Mouse (Mus musculus) MEL (cell line): ENCODE data around the gene Areg. TPM values are rescaled to one million over a fixed set of nuclear protein-coding genes. Genes with fewer than 3 reads are reported as not detected.

ENCODE experiments used
- DNase-seq: peaks from one replicate; pipeline ENCODE4 v3.0.0; 2011; ENCODE audit warnings: low read depth, low spot score
- H3K27ac ChIP-seq: 2 replicates; pipeline ENCODE4 v1.5.1; 2012; ENCODE audit warnings: low read depth, mild to moderate bottlenecking, control low read depth, low read length, moderate library complexity; ENCODE audit not compliant: control insufficient read depth
- H3K27me3 ChIP-seq, 2 experiments: fragments of 150-350 bp in 1 of 2; sonication (generic) in 1 of 2; 2 replicates each; pipeline ENCODE4 v1.6.1; 2012; ENCODE audit warnings: low read length in 2 of 2, mild to moderate bottlenecking in 2 of 2, improper control_type of control experiment in 1 of 2, moderate library complexity in 1 of 2; ENCODE audit not compliant: insufficient read depth in 2 of 2, control insufficient read depth in 1 of 2
- H3K36me3 ChIP-seq, 2 experiments: 2 replicates each; pipeline ENCODE4 v1.6.1; 2012 to 2014; ENCODE audit warnings: low read length in 2 of 2, improper control_type of control experiment in 1 of 2, inconsistent platforms in 1 of 2, mild to moderate bottlenecking in 1 of 2; ENCODE audit not compliant: insufficient read depth in 2 of 2, control insufficient read depth in 1 of 2
- H3K4me1 ChIP-seq, 2 experiments: fragments of 150-350 bp in 1 of 2; sonication (generic) in 1 of 2; 2 replicates each; pipeline ENCODE4 v1.6.1; 2012; ENCODE audit warnings: low read length in 2 of 2, improper control_type of control experiment in 1 of 2, mild to moderate bottlenecking in 1 of 2; ENCODE audit not compliant: insufficient read depth in 2 of 2, control insufficient read depth in 1 of 2
- H3K4me3 ChIP-seq, 2 experiments: fragments of 150-350 bp in 1 of 2; sonication (generic) in 1 of 2; 2 replicates each; pipeline ENCODE4 v1.5.1; 2012; ENCODE audit warnings: low read depth in 2 of 2, low read length in 2 of 2, mild to moderate bottlenecking in 2 of 2, moderate library complexity in 2 of 2, control low read depth in 1 of 2, improper control_type of control experiment in 1 of 2; ENCODE audit not compliant: control insufficient read depth in 1 of 2, insufficient read depth in 1 of 2
- H3K79me2 ChIP-seq: 2 replicates; pipeline ENCODE4 v1.6.1; 2012; ENCODE audit warnings: mild to moderate bottlenecking, low read length, moderate library complexity; ENCODE audit not compliant: control insufficient read depth, poor library complexity, insufficient read depth
- H3K9ac ChIP-seq: 2 replicates; pipeline ENCODE4 v1.6.1; 2012; ENCODE audit warnings: low read depth, mild to moderate bottlenecking, control low read depth, low read length, moderate library complexity; ENCODE audit not compliant: control insufficient read depth, poor library complexity, severe bottlenecking
- H3K9me3 ChIP-seq: fragments of 150-350 bp; sonication (generic); replicated peaks from 2 replicates; pipeline ENCODE4 v1.6.1; 2012; ENCODE audit warnings: mild to moderate bottlenecking, low read length, improper control_type of control experiment, moderate library complexity; ENCODE audit not compliant: insufficient read depth
- BHLHE40 ChIP-seq: IDR thresholded peaks from 2 replicates; pipeline ENCODE4 v1.6.1; 2012; ENCODE audit warnings: low read depth, mild to moderate bottlenecking, inconsistent platforms, low read length, improper control_type of control experiment, borderline replicate concordance
- CHD2 ChIP-seq: IDR thresholded peaks from 2 replicates; pipeline ENCODE4 v1.6.1; 2011; ENCODE audit warnings: low read length, improper control_type of control experiment
- CTCF ChIP-seq, 3 experiments: IDR thresholded peaks in 2 of 3; conservative IDR thresholded peaks in 1 of 3; 2 replicates each; pipeline ENCODE4 v1.5.1; 2011 to 2012; ENCODE audit warnings: low read length in 3 of 3, low read depth in 2 of 3, mild to moderate bottlenecking in 2 of 3, improper control_type of control experiment in 1 of 3, inconsistent platforms in 1 of 3, mixed read lengths in 1 of 3, moderate library complexity in 1 of 3; ENCODE audit not compliant: control insufficient read depth in 1 of 3, insufficient read depth in 1 of 3, poor library complexity in 1 of 3, severe bottlenecking in 1 of 3
- ELF1 ChIP-seq: IDR thresholded peaks from 2 replicates; pipeline ENCODE4 v1.6.1; 2014; ENCODE audit warnings: low read depth, mild to moderate bottlenecking, inconsistent platforms, low read length, improper control_type of control experiment, moderate library complexity
- EP300 ChIP-seq, 2 experiments: IDR thresholded peaks; 2 replicates each; pipeline ENCODE4 v1.6.1; 2011; ENCODE audit warnings: improper control_type of control experiment in 2 of 2, low read length in 2 of 2, low read depth in 1 of 2, mild to moderate bottlenecking in 1 of 2
- ETS1 ChIP-seq: IDR thresholded peaks from 2 replicates; pipeline ENCODE4 v1.6.1; 2012; ENCODE audit warnings: low read depth, mild to moderate bottlenecking, inconsistent platforms, low read length, improper control_type of control experiment, moderate library complexity
- GATA1 ChIP-seq: IDR thresholded peaks from 2 replicates; pipeline ENCODE4 v1.6.1; 2011; ENCODE audit warnings: low read depth, low read length, improper control_type of control experiment
- HCFC1 ChIP-seq: IDR thresholded peaks from 2 replicates; pipeline ENCODE4 v1.6.1; 2012; ENCODE audit warnings: low read depth, mild to moderate bottlenecking, inconsistent platforms, low read length, improper control_type of control experiment, moderate library complexity
- MAFK ChIP-seq: IDR thresholded peaks from 2 replicates; pipeline ENCODE4 v1.6.1; 2011; ENCODE audit warnings: low read depth, mild to moderate bottlenecking, low read length, improper control_type of control experiment, borderline replicate concordance
- MEF2A ChIP-seq: IDR thresholded peaks from 2 replicates; pipeline ENCODE4 v1.6.1; 2014; ENCODE audit warnings: low read depth, mild to moderate bottlenecking, inconsistent platforms, low read length, improper control_type of control experiment; ENCODE audit not compliant: poor library complexity, insufficient replicate concordance, severe bottlenecking; ENCODE audit errors: extremely low read depth
- MXI1 ChIP-seq: IDR thresholded peaks from 2 replicates; pipeline ENCODE4 v1.6.1; 2011; ENCODE audit warnings: mild to moderate bottlenecking, low read depth, low read length, improper control_type of control experiment
- NELFE ChIP-seq: IDR thresholded peaks from 2 replicates; pipeline ENCODE4 v1.6.1; 2011; ENCODE audit warnings: low read depth, low read length, improper control_type of control experiment
- NRF1 ChIP-seq: IDR thresholded peaks from 2 replicates; pipeline ENCODE4 v1.6.1; 2014; ENCODE audit warnings: low read depth, mild to moderate bottlenecking, inconsistent platforms, low read length, improper control_type of control experiment, moderate library complexity; ENCODE audit not compliant: poor library complexity, insufficient read depth, severe bottlenecking
- POLR2AphosphoS2 ChIP-seq: IDR thresholded peaks from 2 replicates; pipeline ENCODE4 v1.6.1; 2011; ENCODE audit warnings: low read length, improper control_type of control experiment
- RAD21 ChIP-seq: IDR thresholded peaks from 2 replicates; pipeline ENCODE4 v1.6.1; 2011; ENCODE audit warnings: mild to moderate bottlenecking, low read depth, low read length, improper control_type of control experiment
- TAL1 ChIP-seq: IDR thresholded peaks from 2 replicates; pipeline ENCODE4 v1.6.1; 2012; ENCODE audit warnings: mild to moderate bottlenecking, inconsistent platforms, low read length, moderate library complexity, mixed read lengths
- TCF12 ChIP-seq: IDR thresholded peaks from 2 replicates; pipeline ENCODE4 v1.6.1; 2014; ENCODE audit warnings: low read depth, mild to moderate bottlenecking, inconsistent platforms, low read length, improper control_type of control experiment, moderate library complexity
- ZKSCAN1 ChIP-seq: IDR thresholded peaks from 2 replicates; pipeline ENCODE4 v1.6.1; 2012; ENCODE audit warnings: low read depth, mild to moderate bottlenecking, inconsistent platforms, low read length, improper control_type of control experiment, moderate library complexity
- ZMIZ1 ChIP-seq: IDR thresholded peaks from 2 replicates; pipeline ENCODE4 v1.6.1; 2012; ENCODE audit warnings: low read depth, mild to moderate bottlenecking, inconsistent platforms, low read length, improper control_type of control experiment, moderate library complexity
- polyA plus RNA-seq, 2 experiments: library from polyadenylated mRNA; stranded (reverse) in 1 of 2; unstranded in 1 of 2; fragments of >175 nt in 1 of 2; fragments of >200 nt in 1 of 2; gene quantifications; 2 replicates each; pipeline versions ENCODE4 v1.2.1 to v1.2.4; 2012; ENCODE audit warnings: low replicate concordance in 2 of 2, low read depth in 1 of 2; ENCODE audit not compliant: insufficient read length in 2 of 2, insufficient read depth in 1 of 2, missing spikeins in 1 of 2
- total RNA-seq: library from RNA; depleted of rRNA; stranded (reverse); fragments of 300-350 nt; gene quantifications from 2 replicates; pipeline ENCODE4 v1.2.3, GENCODE M21; 2012

Areg gene
- total and polyA plus RNA-seq, 3 experiments = not detected

DNA sequence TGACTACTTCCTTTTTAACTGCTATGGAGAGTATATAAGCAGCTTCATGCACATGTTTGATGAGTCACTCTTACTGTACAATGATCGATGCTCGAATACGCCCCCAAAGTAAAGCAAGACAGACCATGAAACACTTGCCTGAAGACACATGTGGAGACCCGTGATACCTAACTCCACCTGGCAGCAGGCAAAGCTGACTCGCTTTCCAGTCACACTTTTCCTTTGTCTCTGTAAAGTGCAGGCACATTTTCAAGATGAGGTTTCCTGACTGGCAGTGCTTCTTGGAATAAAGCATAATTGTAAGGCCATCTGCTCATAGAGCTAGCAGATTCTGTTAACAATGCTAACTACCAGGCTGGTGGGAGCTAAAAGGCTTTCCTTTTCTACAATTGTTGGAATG lies 37.7 kb upstream of the Areg start (continued):
- TF ChIP-seq MEF2A = no peak

GRCm38 (mm10) chr5:91103943-91104665 lies 35.3 kb upstream of the Areg start:
- no peaks in the 10 kb centered on the region; a peak in 1 of 4 replicates for H3K27me3 ChIP-seq
- no peaks in the 10 kb centered on the region for H3K4me1 ChIP-seq
- H3K9ac ChIP-seq = no peak overlapping the region
- no peak overlapping the region for H3K4me3 ChIP-seq
- DNase-seq = no peak
- no peaks in the 10 kb centered on the region for H3K36me3 ChIP-seq
- no peaks in the 10 kb centered on the region for H3K9me3 ChIP-seq
- no peak for TF ChIP-seq POLR2AphosphoS2
- no peak for TF ChIP-seq ETS1
- no peak for TF ChIP-seq CTCF (IDR thresholded peaks at IDR 0.05 in 2 of 3, conservative IDR thresholded peaks at IDR 0.05 in 1 of 3; ENCODE audit: control insufficient read depth in 1 of 3, insufficient read depth in 1 of 3, low read depth in 2 of 3, low read length in 3 of 3, poor library complexity in 1 of 3, severe bottlenecking in 1 of 3)
- TF ChIP-seq MAFK = no peak
- TF ChIP-seq ZKSCAN1 = no peak
- no peak for TF ChIP-seq HCFC1
- TF ChIP-seq TCF12 = no peak
- TF ChIP-seq NELFE = no peak
- no peak for TF ChIP-seq GATA1
- no peak for TF ChIP-seq RAD21
- H3K79me2 ChIP-seq = no peaks in the 10 kb centered on the region
- H3K27ac ChIP-seq = no peak overlapping the region

GRCm38 (mm10) chr5:91106248-91106647 lies 33.2 kb upstream of the Areg start:
- H3K9me3 ChIP-seq = no peaks in the 10 kb centered on the region
- H3K9ac ChIP-seq = no peak overlapping the region
- H3K36me3 ChIP-seq = no peaks in the 10 kb centered on the region
- no peaks in the 10 kb centered on the region; a peak in 1 of 4 replicates for H3K27me3 ChIP-seq
- no peaks in the 10 kb centered on the region for H3K79me2 ChIP-seq
- no peak overlapping the region for H3K4me3 ChIP-seq
- TF ChIP-seq ZKSCAN1 (no peak), MEF2A (no peak), TAL1 (no peak), RAD21 (no peak), NELFE (no peak), ZMIZ1 (no peak), ELF1 (no peak), NRF1 (no peak), BHLHE40 (no peak), EP300 (IDR thresholded peaks at IDR 0.05; ENCODE audit: low read depth in 1 of 2, low read length in 2 of 2) (no peak), MAFK (no peak), CHD2 (no peak), MXI1 (no peak)
- H3K4me1 ChIP-seq = no peaks in the 10 kb centered on the region
- no peak for DNase-seq
- H3K27ac ChIP-seq = no peak overlapping the region
